Mouse (Mus musculus) neural tube, embryonic 12.5 days (tissue): Measurements from ENCODE around the gene Stx8. TPM values are rescaled to one million over a fixed set of nuclear protein-coding genes. Genes with fewer than 3 reads are reported as not detected.

Experiments used
- ATAC-seq: fragments of 200-750 bp; cut with Nextera tagmentation; 2 replicates; pipeline ENCODE4 v1.8.0; 2017; ENCODE audit warnings: low read depth, mild to moderate bottlenecking, moderate TSS enrichment, moderate library complexity; ENCODE audit not compliant: low FRiP score
- H3K27ac ChIP-seq: fragments of 300-500 bp; sonication (generic); 2 replicates; pipeline ENCODE4 v1.5.1; 2016
- H3K27me3 ChIP-seq: fragments of 300-500 bp; sonication (generic); replicated peaks from 2 replicates; pipeline ENCODE4 v1.6.1; 2016; ENCODE audit warnings: mild to moderate bottlenecking
- H3K36me3 ChIP-seq: fragments of 300-500 bp; sonication (generic); 2 replicates; pipeline ENCODE4 v1.6.1; 2016; ENCODE audit warnings: mild to moderate bottlenecking
- H3K4me1 ChIP-seq: fragments of 300-500 bp; sonication (generic); 2 replicates; pipeline ENCODE4 v1.6.1; 2016
- H3K4me2 ChIP-seq: fragments of 300-500 bp; sonication (generic); replicated peaks from 2 replicates; pipeline ENCODE4 v1.6.1; 2016; ENCODE audit warnings: mild to moderate bottlenecking
- H3K4me3 ChIP-seq: fragments of 300-500 bp; sonication (generic); 2 replicates; pipeline ENCODE4 v1.5.1; 2016
- H3K9ac ChIP-seq: fragments of 300-500 bp; sonication (generic); 2 replicates; pipeline ENCODE4 v1.6.1; 2016; ENCODE audit warnings: mild to moderate bottlenecking
- H3K9me3 ChIP-seq: fragments of 300-500 bp; sonication (generic); 2 replicates; pipeline ENCODE4 v1.6.1; 2016; ENCODE audit warnings: mild to moderate bottlenecking
- WGBS: fragments of 180-500 bp; shearing (Covaris S2); methylation state at CpG from one replicate; pipeline ENCODE4 v1.1.7; 2016; 5-methylcytosine and 5-hydroxymethylcytosine counted together
- polyA plus RNA-seq: library from polyadenylated mRNA; unstranded; fragments of >200 nt; fragmentation: Nextera tagmentation; extraction: Ambion mirVana; gene quantifications from 2 replicates; pipeline ENCODE4 v1.2.1, GENCODE M21; 2016

The Stx8 gene
- polyA plus RNA-seq, 1 experiment from 2014 or later, result 69.0 TPM

GRCm38 (mm10) chr11:68075331-68075730 is 109.3 kb downstream of the Stx8 start:
- Histone ChIP-seq H3K4me3 (no peak overlapping the region), H3K27ac (no peak overlapping the region), H3K36me3 (no peaks in the 10 kb centered on the region), H3K4me1 (no peaks in the 10 kb centered on the region; the same call in none of the 2 replicates), H3K4me2 (no peak overlapping the region), H3K27me3 (no peaks in the 10 kb centered on the region), H3K9ac (no peak overlapping the region), H3K9me3 (no peaks in the 10 kb centered on the region)
- 51% methylated on average over 2 of the region's 2 CpGs for WGBS
- no peak for ATAC-seq

GRCm38 (mm10) chr11:68079756-68080155 is 113.8 kb downstream of the Stx8 start:
- Histone ChIP-seq H3K27me3 (no peaks in the 10 kb centered on the region), H3K4me1 (no peaks in the 10 kb centered on the region), H3K9ac (no peak overlapping the region), H3K4me2 (no peak overlapping the region), H3K9me3 (no peaks in the 10 kb centered on the region), H3K27ac (no peak overlapping the region), H3K4me3 (no peak overlapping the region), H3K36me3 (no peaks in the 10 kb centered on the region)
- 94% methylated on average over 2 of the region's 2 CpGs for WGBS
- ATAC-seq, result no peak

- H3K36me3 ChIP-seq, result no peaks in the 10 kb centered on the region
- H3K9me3 ChIP-seq, result no peaks in the 10 kb centered on the region
- no peaks in the 10 kb centered on the region for H3K4me1 ChIP-seq
- no peaks in the 10 kb centered on the region for H3K27me3 ChIP-seq
- H3K9ac ChIP-seq, result no peak overlapping the region
- H3K4me2 ChIP-seq, result no peak overlapping the region
- WGBS, result 94% methylated on average over 2 of the region's 2 CpGs
- no peak overlapping the region for H3K27ac ChIP-seq
- no peak for ATAC-seq
- no peak overlapping the region for H3K4me3 ChIP-seq
Observed at GRCm38 (mm10) chr11:68080999-68081398, 115.0 kb downstream of the Stx8 start.

GRCm38 (mm10) chr11:68082756-68083155 is 116.8 kb downstream of the Stx8 start:
- no peaks in the 10 kb centered on the region for H3K27me3 ChIP-seq
- no peaks in the 10 kb centered on the region for H3K36me3 ChIP-seq
- no peak overlapping the region for H3K9ac ChIP-seq
- H3K4me3 ChIP-seq, result no peak overlapping the region
- WGBS, result 88% methylated on average over 12 of the region's 12 CpGs
- no peak for ATAC-seq
- H3K9me3 ChIP-seq, result no peaks in the 10 kb centered on the region
- no peaks in the 10 kb centered on the region for H3K4me1 ChIP-seq
- no peak overlapping the region for H3K27ac ChIP-seq
- no peak overlapping the region for H3K4me2 ChIP-seq

DNA sequence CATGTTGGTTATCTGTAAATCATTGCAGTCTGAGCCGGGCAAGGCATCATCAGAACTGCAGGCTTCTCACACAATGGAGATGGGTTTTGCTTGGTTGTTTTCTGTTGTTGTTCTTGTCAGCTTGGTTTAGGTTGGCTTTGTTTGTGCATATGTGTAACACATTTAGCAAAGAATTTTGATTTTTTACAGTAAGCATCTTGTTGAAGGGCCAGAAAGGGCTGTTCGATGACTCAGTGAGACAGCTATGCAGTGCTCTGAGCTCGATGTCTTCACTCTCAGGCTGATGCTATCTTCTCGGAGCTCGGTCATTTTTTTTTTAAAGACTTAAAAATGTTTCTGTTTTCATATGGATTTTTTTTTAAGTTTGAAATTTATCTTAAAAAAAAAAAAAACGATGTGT is 117.6 kb downstream of the Stx8 start:
- 87% methylated on average over 6 of the region's 6 CpGs for WGBS
- H3K9ac ChIP-seq, result no peak overlapping the region

GRCm38 (mm10) chr11:68086221-68086620 is 120.2 kb downstream of the Stx8 start:
- H3K27ac ChIP-seq, result no peak overlapping the region
- H3K36me3 ChIP-seq, result no peaks in the 10 kb centered on the region
- H3K27me3 ChIP-seq, result no peaks in the 10 kb centered on the region
- H3K9me3 ChIP-seq, result no peaks in the 10 kb centered on the region
- no peak overlapping the region for H3K4me3 ChIP-seq
- peaks cover 7% of the 10 kb centered on the region; the same call in 1 of the 2 replicates for H3K4me1 ChIP-seq
- 73% methylated on average over 9 of the region's 9 CpGs for WGBS
- H3K4me2 ChIP-seq, result no peak overlapping the region
- no peak overlapping the region for H3K9ac ChIP-seq
- no peak for ATAC-seq

More for the DNA sequence above, 117.6 kb downstream of the Stx8 start:
- H3K4me1 ChIP-seq, result no peaks in the 10 kb centered on the region
- ATAC-seq, result no peak
- no peaks in the 10 kb centered on the region for H3K27me3 ChIP-seq
- no peak overlapping the region for H3K4me3 ChIP-seq
- no peaks in the 10 kb centered on the region for H3K36me3 ChIP-seq
- no peaks in the 10 kb centered on the region for H3K9me3 ChIP-seq
- H3K27ac ChIP-seq, result no peak overlapping the region
- H3K4me2 ChIP-seq, result no peak overlapping the region

DNA sequence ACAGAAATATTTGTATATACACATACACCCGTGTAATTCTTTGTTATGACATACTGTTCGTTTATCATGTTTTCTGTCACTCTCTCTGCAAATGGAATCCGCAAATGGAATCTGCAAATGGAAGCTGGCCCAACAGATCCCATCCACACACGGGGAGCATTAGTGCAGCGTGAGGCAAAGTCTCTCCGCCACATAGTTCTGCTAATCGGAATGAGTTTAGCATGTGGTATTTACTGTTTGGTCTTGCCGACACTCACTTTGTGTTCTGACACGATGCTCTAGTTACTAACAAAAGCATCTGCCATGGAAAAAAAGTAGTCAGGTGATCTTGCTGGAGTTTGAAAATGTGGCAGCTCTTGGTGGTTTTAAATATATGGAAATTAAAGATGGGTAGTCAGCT is 123.4 kb downstream of the Stx8 start:
- no peak for ATAC-seq
- H3K27ac ChIP-seq, result no peak overlapping the region
- H3K36me3 ChIP-seq, result no peaks in the 10 kb centered on the region
- H3K9ac ChIP-seq, result no peak overlapping the region
- WGBS, result 71% methylated on average over 9 of the region's 9 CpGs
- no peak overlapping the region for H3K4me2 ChIP-seq
- no peaks in the 10 kb centered on the region for H3K9me3 ChIP-seq
- H3K27me3 ChIP-seq, result no peaks in the 10 kb centered on the region
- no peak overlapping the region for H3K4me3 ChIP-seq
- H3K4me1 ChIP-seq, result peaks cover 7% of the 10 kb centered on the region; the same call in 1 of the 2 replicates

DNA sequence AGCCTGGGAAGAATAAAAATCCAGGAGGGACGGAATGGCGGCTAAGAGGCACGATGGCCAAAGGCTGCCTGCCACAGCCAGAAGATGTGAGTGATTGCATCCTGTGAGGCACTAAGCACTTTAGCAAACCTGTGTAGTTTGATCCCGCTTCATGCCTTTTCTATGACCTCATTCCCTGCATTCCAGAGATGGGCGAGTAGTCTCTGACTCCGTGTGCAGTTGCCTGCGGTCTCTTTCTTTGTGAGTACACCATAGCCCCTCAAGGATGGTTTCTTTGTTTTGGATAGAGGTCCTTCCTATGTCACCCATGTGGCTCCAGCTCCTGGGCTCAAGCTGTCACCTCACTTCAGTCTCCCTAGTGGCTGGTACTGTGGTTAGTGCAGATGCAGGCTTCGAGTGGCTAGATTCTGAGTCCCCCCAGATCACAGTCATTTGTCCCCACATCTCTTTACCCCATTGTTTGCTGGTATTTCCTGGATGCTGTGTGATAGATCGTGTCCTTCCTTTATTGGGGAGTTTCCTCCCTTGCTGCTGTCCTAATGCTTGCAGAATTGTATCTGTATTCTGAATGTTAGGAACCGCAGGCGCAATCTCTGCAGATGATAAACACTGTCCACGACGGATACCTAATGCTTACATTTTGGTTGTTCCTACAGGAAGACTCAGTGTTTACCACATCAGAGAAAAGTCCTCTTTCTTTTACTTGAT is 124.0 kb downstream of the Stx8 start:
- WGBS, result 59% methylated on average over 13 of the region's 13 CpGs
- ATAC-seq, result no peak
- H3K27ac ChIP-seq, result no peak overlapping the region
- H3K36me3 ChIP-seq, result no peaks in the 10 kb centered on the region
- no peak overlapping the region for H3K4me3 ChIP-seq
- no peak overlapping the region for H3K4me2 ChIP-seq
- no peaks in the 10 kb centered on the region for H3K9me3 ChIP-seq
- H3K9ac ChIP-seq, result no peak overlapping the region
- H3K4me1 ChIP-seq, result peaks cover 7% of the 10 kb centered on the region; the same call in 1 of the 2 replicates
- H3K27me3 ChIP-seq, result no peaks in the 10 kb centered on the region

- Histone ChIP-seq H3K9me3 (no peaks in the 10 kb centered on the region), H3K27me3 (no peaks in the 10 kb centered on the region; the same call in 1 of the 2 replicates), H3K36me3 (no peaks in the 10 kb centered on the region), H3K27ac (no peak overlapping the region), H3K4me3 (no peak overlapping the region), H3K9ac (no peak overlapping the region), H3K4me1 (peaks cover 7% of the 10 kb centered on the region; the same call in 1 of the 2 replicates), H3K4me2 (no peak overlapping the region)
- ATAC-seq, result no peak
- WGBS, result 61% methylated on average over 3 of the region's 3 CpGs
Observed at GRCm38 (mm10) chr11:68091975-68092759, 126.2 kb downstream of the Stx8 start.

GRCm38 (mm10) chr11:68101598-68101997 is 135.6 kb downstream of the Stx8 start:
- H3K36me3 ChIP-seq, result no peaks in the 10 kb centered on the region
- 95% methylated on average over 1 of the region's 1 CpGs for WGBS
- H3K4me2 ChIP-seq, result no peak overlapping the region
- no peak overlapping the region for H3K9ac ChIP-seq
- no peaks in the 10 kb centered on the region for H3K27me3 ChIP-seq
- no peak overlapping the region for H3K27ac ChIP-seq
- H3K4me1 ChIP-seq, result no peaks in the 10 kb centered on the region; the same call in 1 of the 2 replicates
- H3K4me3 ChIP-seq, result no peak overlapping the region
- ATAC-seq, result no peak
- H3K9me3 ChIP-seq, result no peaks in the 10 kb centered on the region

DNA sequence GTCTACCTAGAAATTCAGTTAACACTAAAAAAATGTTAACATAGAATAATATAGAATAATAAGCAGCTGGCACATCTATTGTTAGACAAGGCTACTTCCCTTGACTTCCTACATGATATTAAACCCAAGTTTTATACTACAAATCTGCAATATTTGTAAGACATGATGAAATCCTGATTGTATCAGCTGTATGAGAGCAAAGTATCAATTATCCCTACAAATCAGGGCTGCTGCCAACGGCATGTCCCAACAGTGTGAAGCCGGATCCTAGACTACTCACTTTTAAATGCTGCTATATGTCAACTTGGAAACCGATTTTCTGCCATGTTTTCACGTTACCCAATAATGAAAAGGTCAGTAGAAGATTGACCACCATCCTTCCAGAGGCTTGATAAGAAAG is 137.5 kb downstream of the Stx8 start:
- WGBS, result 91% methylated on average over 4 of the region's 4 CpGs

DNA sequence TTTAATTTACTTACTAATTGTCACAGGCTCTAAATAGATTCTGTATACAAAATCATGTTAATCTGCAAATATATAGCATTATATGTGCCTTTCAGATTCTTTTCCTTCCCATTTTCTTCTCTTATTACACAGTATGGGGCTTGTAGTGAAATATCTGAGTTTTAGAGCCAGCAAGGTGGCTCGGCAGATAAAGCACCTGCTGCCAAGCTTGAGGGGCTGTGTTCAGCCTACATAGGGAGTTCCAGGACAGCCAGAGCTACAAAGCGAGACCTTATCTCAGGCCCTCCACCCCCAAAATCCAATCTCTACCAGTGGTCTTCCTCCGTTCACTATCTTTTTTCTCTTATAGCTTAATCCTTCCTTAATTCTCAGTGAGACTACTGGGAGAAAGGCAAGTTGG is 140.1 kb downstream of the Stx8 start:
- ATAC-seq, result no peak
- H3K9ac ChIP-seq, result no peak overlapping the region
- no peak overlapping the region for H3K4me2 ChIP-seq
- WGBS, result 93% methylated on average over 3 of the region's 3 CpGs
- H3K9me3 ChIP-seq, result no peaks in the 10 kb centered on the region
- H3K4me1 ChIP-seq, result no peaks in the 10 kb centered on the region
- no peak overlapping the region for H3K27ac ChIP-seq
- no peaks in the 10 kb centered on the region for H3K27me3 ChIP-seq
- no peaks in the 10 kb centered on the region for H3K36me3 ChIP-seq
- H3K4me3 ChIP-seq, result no peak overlapping the region

More for the DNA sequence above, 137.5 kb downstream of the Stx8 start:
- no peak overlapping the region for H3K4me3 ChIP-seq
- H3K9me3 ChIP-seq, result no peaks in the 10 kb centered on the region
- no peak overlapping the region for H3K27ac ChIP-seq
- H3K27me3 ChIP-seq, result no peaks in the 10 kb centered on the region
- ATAC-seq, result no peak
- no peaks in the 10 kb centered on the region for H3K4me1 ChIP-seq
- H3K36me3 ChIP-seq, result no peaks in the 10 kb centered on the region
- no peak overlapping the region for H3K4me2 ChIP-seq
- H3K9ac ChIP-seq, result no peak overlapping the region
